Mouse (Mus musculus) intestine, embryonic 15.5 days (tissue): Measurements from ENCODE around the gene Slc4a8. TPM values are rescaled to one million over a fixed set of nuclear protein-coding genes. Genes with fewer than 3 reads are reported as not detected.

Experiments used
- ATAC-seq: fragments of 200-750 bp; cut with Nextera tagmentation; 2 replicates; pipeline ENCODE4 v1.8.0; 2017; ENCODE audit warnings: moderate TSS enrichment, moderate library complexity
- H3K27ac ChIP-seq: fragments of 300-500 bp; sonication (generic); 2 replicates; pipeline ENCODE4 v1.5.1; 2015; ENCODE audit warnings: mild to moderate bottlenecking, inconsistent platforms
- H3K27me3 ChIP-seq: fragments of 300-500 bp; sonication (generic); replicated peaks from 2 replicates; pipeline ENCODE4 v1.6.1; 2015; ENCODE audit warnings: inconsistent platforms
- H3K36me3 ChIP-seq: fragments of 300-500 bp; sonication (generic); 2 replicates; pipeline ENCODE4 v1.6.1; 2015; ENCODE audit warnings: inconsistent platforms
- H3K4me1 ChIP-seq: fragments of 300-500 bp; sonication (generic); replicated peaks from 2 replicates; pipeline ENCODE4 v1.6.1; 2015; ENCODE audit warnings: inconsistent platforms
- H3K4me2 ChIP-seq: fragments of 300-500 bp; sonication (generic); replicated peaks from 2 replicates; pipeline ENCODE4 v1.6.1; 2015; ENCODE audit warnings: mild to moderate bottlenecking, inconsistent platforms
- H3K4me3 ChIP-seq: fragments of 300-500 bp; sonication (generic); replicated peaks from 2 replicates; pipeline ENCODE4 v1.5.1; 2015; ENCODE audit warnings: inconsistent platforms
- H3K9ac ChIP-seq: fragments of 300-500 bp; sonication (generic); 2 replicates; pipeline ENCODE4 v1.6.1; 2015; ENCODE audit warnings: inconsistent platforms
- H3K9me3 ChIP-seq: fragments of 300-500 bp; sonication (generic); 2 replicates; pipeline ENCODE4 v1.6.1; 2016; ENCODE audit warnings: inconsistent platforms
- whole genome bisulfite sequencing: fragments of 180-500 bp; shearing (Covaris S2); methylation state at CpG from one replicate; pipeline ENCODE4 v1.1.7; 2015; 5-methylcytosine and 5-hydroxymethylcytosine counted together
- polyA plus RNA-seq: library from polyadenylated mRNA; unstranded; fragments of >200 nt; fragmentation: Nextera tagmentation; extraction: Ambion mirVana; gene quantifications from 2 replicates; pipeline ENCODE4 v1.2.1, GENCODE M21; 2015

The Slc4a8 gene
- polyA plus RNA-seq, 1 experiment from 2014 or later, result 5.0 TPM

DNA sequence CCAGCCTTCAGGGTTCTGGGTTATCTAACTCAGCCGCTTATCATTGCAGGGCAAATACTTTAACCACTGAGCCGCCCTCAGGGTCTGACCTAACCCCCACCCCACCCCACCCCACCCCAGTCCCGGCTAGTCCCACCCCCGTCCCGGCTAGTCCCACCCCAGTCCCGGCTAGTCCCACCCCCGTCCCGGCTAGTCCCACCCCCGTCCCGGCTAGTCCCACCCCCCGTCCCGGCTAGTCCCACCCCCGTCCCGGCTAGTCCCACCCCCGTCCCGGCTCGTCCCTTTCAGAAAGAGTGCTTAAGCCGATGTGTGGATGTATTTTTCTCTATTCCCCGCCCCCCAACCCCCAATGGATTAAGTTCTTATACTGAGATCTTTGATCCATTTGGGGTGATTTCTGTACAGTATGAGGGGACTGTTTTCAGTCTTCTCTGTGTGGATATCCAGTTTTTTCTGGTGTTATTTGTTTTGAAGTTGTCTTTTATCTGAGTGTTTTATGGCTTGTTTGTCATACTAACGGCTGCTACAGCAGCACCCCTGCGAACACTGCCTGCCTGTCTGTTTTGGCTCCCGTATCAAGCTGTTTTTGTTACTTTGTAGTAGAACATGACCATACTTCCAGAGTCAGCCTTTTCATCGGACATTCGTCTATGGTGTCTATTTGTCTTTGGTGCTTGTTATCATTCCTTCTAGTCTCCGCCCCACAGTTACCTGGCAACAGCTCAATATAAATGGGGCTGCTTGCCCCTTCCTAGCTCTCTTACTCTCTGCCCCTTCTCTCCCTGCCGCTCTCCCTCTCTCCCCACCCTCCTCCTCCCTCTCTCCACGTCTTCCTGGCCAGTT, 14.2 kb upstream of the Slc4a8 start:
- H3K27me3 ChIP-seq, result no peaks in the 10 kb centered on the region
- H3K4me1 ChIP-seq, result peaks cover 9% of the 10 kb centered on the region
- peak overlapping the region; percentile 56 for H3K4me2 ChIP-seq
- no peak overlapping the region for H3K9ac ChIP-seq
- ATAC-seq, result peak; percentile 91
- H3K27ac ChIP-seq, result peak overlapping the region; percentile 66
- H3K9me3 ChIP-seq, result no peaks in the 10 kb centered on the region
- 2% methylated on average over 27 of the region's 27 CpGs for WGBS
- peak overlapping the region; percentile 12 for H3K4me3 ChIP-seq
- H3K36me3 ChIP-seq, result no peaks in the 10 kb centered on the region

- Histone ChIP-seq H3K4me1 (peaks cover 9% of the 10 kb centered on the region), H3K36me3 (no peaks in the 10 kb centered on the region), H3K9me3 (no peaks in the 10 kb centered on the region), H3K4me2 (no peak overlapping the region), H3K4me3 (no peak overlapping the region), H3K27ac (no peak overlapping the region), H3K9ac (no peak overlapping the region), H3K27me3 (no peaks in the 10 kb centered on the region)
- ATAC-seq, result no peak
- 88% methylated on average over 3 of the region's 3 CpGs for WGBS
These were observed 13.0 kb upstream of the Slc4a8 start for GRCm38 (mm10) chr15:100748584-100748983.

- Histone ChIP-seq H3K4me2 (no peak overlapping the region), H3K27ac (no peak overlapping the region), H3K9me3 (no peaks in the 10 kb centered on the region), H3K4me3 (no peak overlapping the region), H3K4me1 (peaks cover 11% of the 10 kb centered on the region), H3K9ac (no peak overlapping the region), H3K36me3 (no peaks in the 10 kb centered on the region), H3K27me3 (no peaks in the 10 kb centered on the region)
- 0 out of 2 replicates have a peak, but pooled peaks have one; percentile 19 for ATAC-seq
- 43% methylated on average over 10 of the region's 10 CpGs for WGBS
These were observed 11.6 kb upstream of the Slc4a8 start for GRCm38 (mm10) chr15:100749751-100750538.

DNA sequence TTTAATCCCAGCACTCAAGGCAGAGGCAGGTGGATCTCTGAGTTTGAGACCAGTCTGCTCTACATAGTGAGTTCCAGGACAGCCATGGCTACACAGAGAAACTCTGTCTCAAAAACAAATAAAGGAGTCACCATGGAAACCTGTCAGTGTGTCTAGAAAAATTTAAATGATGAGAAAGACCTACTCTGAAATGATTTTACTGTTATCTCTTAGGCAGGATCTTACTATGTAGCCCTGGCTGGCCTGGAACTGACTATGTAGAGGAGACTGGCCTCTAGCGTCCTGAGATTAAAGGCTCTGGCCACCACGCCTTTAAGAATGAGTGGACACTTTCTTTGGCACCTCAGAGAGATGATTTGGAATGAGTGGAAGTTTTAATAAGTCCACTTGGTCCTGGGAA, 9.1 kb upstream of the Slc4a8 start:
- H3K27me3 ChIP-seq, result no peaks in the 10 kb centered on the region
- no peaks in the 10 kb centered on the region for H3K9me3 ChIP-seq
- ATAC-seq, result no peak
- H3K4me1 ChIP-seq, result peaks cover 10% of the 10 kb centered on the region
- no peaks in the 10 kb centered on the region for H3K36me3 ChIP-seq
- no peak overlapping the region for H3K4me3 ChIP-seq
- no peak overlapping the region for H3K9ac ChIP-seq
- H3K27ac ChIP-seq, result no peak overlapping the region
- no peak overlapping the region for H3K4me2 ChIP-seq
- 75% methylated on average over 2 of the region's 2 CpGs for WGBS

GRCm38 (mm10) chr15:100753045-100753444, 8.5 kb upstream of the Slc4a8 start:
- Histone ChIP-seq H3K4me2 (no peak overlapping the region), H3K9ac (no peak overlapping the region), H3K9me3 (no peaks in the 10 kb centered on the region), H3K27me3 (no peaks in the 10 kb centered on the region), H3K27ac (no peak overlapping the region), H3K4me1 (0 out of 2 replicates have a peak, but pooled peaks cover 5% of the 10 kb centered on the region), H3K36me3 (no peaks in the 10 kb centered on the region), H3K4me3 (no peak overlapping the region)
- no peak for ATAC-seq
- 57% methylated on average over 5 of the region's 5 CpGs for WGBS

DNA sequence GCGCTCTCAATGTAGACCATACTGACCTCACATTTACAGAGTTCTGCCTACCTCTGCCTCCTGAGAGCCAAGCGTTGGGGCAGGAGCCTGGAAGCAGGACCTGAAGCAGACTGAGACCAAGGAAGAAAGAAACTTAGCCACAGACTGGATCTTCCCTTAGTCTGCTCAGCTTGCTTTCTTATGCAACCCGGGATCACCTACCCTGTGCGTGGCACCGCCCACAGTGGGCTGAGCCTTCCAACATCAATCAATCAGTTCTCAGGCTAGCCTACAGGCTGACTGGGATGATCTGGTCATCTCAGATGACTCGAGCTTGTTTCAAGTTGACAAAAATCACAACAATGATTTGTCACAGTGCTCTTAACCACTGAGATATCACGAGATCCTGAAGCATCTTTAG, 7.5 kb upstream of the Slc4a8 start:
- WGBS, result 49% methylated on average over 7 of the region's 7 CpGs
- no peak overlapping the region for H3K27ac ChIP-seq
- no peaks in the 10 kb centered on the region for H3K27me3 ChIP-seq

GRCm38 (mm10) chr15:100754805-100755497, 6.6 kb upstream of the Slc4a8 start:
- H3K36me3 ChIP-seq, result no peaks in the 10 kb centered on the region
- peak overlapping the region; percentile 52 for H3K4me2 ChIP-seq
- H3K4me3 ChIP-seq, result 0 out of 2 replicates have a peak overlapping the region, but pooled peaks have one; percentile 12
- H3K27ac ChIP-seq, result peak overlapping the region; percentile 85
- H3K9ac ChIP-seq, result 0 out of 2 replicates have a peak overlapping the region, but pooled peaks have one; percentile 13
- 0 out of 2 replicates have a peak, but pooled peaks cover 2% of the 10 kb centered on the region for H3K4me1 ChIP-seq
- WGBS, result 9% methylated on average over 11 of the region's 11 CpGs
- peak; percentile 89 for ATAC-seq
- H3K9me3 ChIP-seq, result no peaks in the 10 kb centered on the region
- H3K27me3 ChIP-seq, result no peaks in the 10 kb centered on the region

More for the DNA sequence above, 7.5 kb upstream of the Slc4a8 start:
- 0 out of 2 replicates have a peak, but pooled peaks cover 2% of the 10 kb centered on the region for H3K4me1 ChIP-seq
- H3K9ac ChIP-seq, result no peak overlapping the region
- no peak for ATAC-seq
- H3K4me2 ChIP-seq, result 0 out of 2 replicates have a peak overlapping the region, but pooled peaks have one; percentile 52
- no peaks in the 10 kb centered on the region for H3K36me3 ChIP-seq
- H3K9me3 ChIP-seq, result no peaks in the 10 kb centered on the region
- no peak overlapping the region for H3K4me3 ChIP-seq

DNA sequence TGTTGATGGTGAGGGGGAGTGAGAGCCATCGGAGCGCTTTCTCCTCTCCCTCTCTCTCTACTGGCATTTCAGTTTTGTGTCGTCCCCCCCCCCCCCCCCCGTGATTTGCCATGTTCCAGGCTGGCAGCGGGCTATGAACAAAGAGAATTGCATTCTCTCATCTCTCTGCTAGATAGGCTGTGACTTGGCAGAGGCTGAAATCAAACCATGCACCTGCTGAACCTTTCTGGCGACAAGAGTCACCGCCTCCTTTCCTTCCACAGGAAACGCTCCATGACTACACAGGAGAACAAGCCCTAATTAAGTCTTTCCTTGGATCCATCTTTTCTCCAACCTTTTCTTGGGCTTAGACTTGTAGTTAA, 6.1 kb upstream of the Slc4a8 start:
- Histone ChIP-seq H3K27ac (peak overlapping the region; percentile 85; the same call in 1 of the 2 replicates), H3K4me3 (no peak overlapping the region), H3K9ac (0 out of 2 replicates have a peak overlapping the region, but pooled peaks have one; percentile 13), H3K36me3 (no peaks in the 10 kb centered on the region), H3K9me3 (no peaks in the 10 kb centered on the region), H3K27me3 (no peaks in the 10 kb centered on the region), H3K4me2 (peak overlapping the region; percentile 52), H3K4me1 (0 out of 2 replicates have a peak, but pooled peaks cover 2% of the 10 kb centered on the region)
- WGBS, result 31% methylated on average over 7 of the region's 8 CpGs
- peak; percentile 9; the same call in 1 of the 2 replicates for ATAC-seq

- H3K36me3 ChIP-seq, result no peaks in the 10 kb centered on the region
- H3K27ac ChIP-seq, result no peak overlapping the region
- ATAC-seq, result no peak
- H3K9me3 ChIP-seq, result no peaks in the 10 kb centered on the region
- no peak overlapping the region for H3K4me3 ChIP-seq
- 56% methylated on average over 3 of the region's 3 CpGs for WGBS
- H3K9ac ChIP-seq, result no peak overlapping the region
- H3K4me2 ChIP-seq, result no peak overlapping the region
- H3K27me3 ChIP-seq, result no peaks in the 10 kb centered on the region
- H3K4me1 ChIP-seq, result peaks cover 4% of the 10 kb centered on the region; the same call in 1 of the 2 replicates
These were observed 5.5 kb upstream of the Slc4a8 start for GRCm38 (mm10) chr15:100755881-100756624.

DNA sequence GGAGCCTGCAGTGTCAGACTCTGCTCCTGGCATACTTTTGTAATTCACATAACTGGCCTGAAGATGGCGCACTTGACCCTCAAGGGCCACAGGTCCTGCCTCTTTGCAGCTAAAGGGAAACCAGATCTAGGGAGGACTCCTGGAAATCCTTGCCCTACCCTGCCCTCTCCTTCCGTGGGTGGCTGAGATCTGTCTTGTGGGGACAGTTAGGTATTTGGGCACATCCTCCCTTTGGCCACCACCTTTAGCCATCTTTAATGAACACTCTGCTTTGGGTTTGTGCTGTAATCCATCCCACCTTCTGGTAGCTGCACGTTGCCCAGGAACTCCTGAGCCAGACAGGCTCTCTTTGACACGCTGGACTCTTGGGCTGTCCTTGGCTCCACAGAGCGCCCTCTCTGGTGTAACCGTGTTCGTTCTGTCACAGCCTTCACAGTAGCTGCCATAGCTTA, 4.0 kb upstream of the Slc4a8 start:
- Histone ChIP-seq H3K9ac (no peak overlapping the region), H3K4me1 (peaks cover 9% of the 10 kb centered on the region; the same call in 1 of the 2 replicates), H3K27ac (no peak overlapping the region), H3K9me3 (no peaks in the 10 kb centered on the region), H3K4me3 (no peak overlapping the region), H3K36me3 (no peaks in the 10 kb centered on the region), H3K4me2 (peak overlapping the region; percentile 30), H3K27me3 (peaks cover under 1% of the 10 kb centered on the region; the same call in 1 of the 2 replicates)
- 2% methylated on average over 7 of the region's 7 CpGs for WGBS
- peak; percentile 14; the same call in 1 of the 2 replicates for ATAC-seq

GRCm38 (mm10) chr15:100759286-100759685, 2.3 kb upstream of the Slc4a8 start:
- peaks cover 4% of the 10 kb centered on the region; the same call in 1 of the 2 replicates for H3K27me3 ChIP-seq
- no peak for ATAC-seq
- peaks cover 7% of the 10 kb centered on the region; the same call in 1 of the 2 replicates for H3K4me1 ChIP-seq
- no peak overlapping the region for H3K4me3 ChIP-seq
- no peaks in the 10 kb centered on the region for H3K36me3 ChIP-seq
- H3K9me3 ChIP-seq, result no peaks in the 10 kb centered on the region
- no peak overlapping the region for H3K27ac ChIP-seq
- 91% methylated on average over 10 of the region's 10 CpGs for WGBS
- H3K9ac ChIP-seq, result no peak overlapping the region
- no peak overlapping the region for H3K4me2 ChIP-seq
